Mouse (Mus musculus) ES-Bruce4 (cell line): ENCODE measurements around the gene Mylk.

ENCODE experiments used
- CTCF ChIP-seq: IDR thresholded peaks from one replicate; pipeline ENCODE4 v1.8.1; 2011; ENCODE audit warnings: low read depth, low read length
- EP300 ChIP-seq: IDR thresholded peaks from 2 replicates; pipeline ENCODE4 v1.6.1; 2011; ENCODE audit warnings: low read depth, low read length; ENCODE audit not compliant: insufficient read depth
- POLR2A ChIP-seq: IDR thresholded peaks from one replicate; pipeline ENCODE4 v1.8.1; 2011; ENCODE audit warnings: low read length; ENCODE audit not compliant: insufficient read depth

DNA sequence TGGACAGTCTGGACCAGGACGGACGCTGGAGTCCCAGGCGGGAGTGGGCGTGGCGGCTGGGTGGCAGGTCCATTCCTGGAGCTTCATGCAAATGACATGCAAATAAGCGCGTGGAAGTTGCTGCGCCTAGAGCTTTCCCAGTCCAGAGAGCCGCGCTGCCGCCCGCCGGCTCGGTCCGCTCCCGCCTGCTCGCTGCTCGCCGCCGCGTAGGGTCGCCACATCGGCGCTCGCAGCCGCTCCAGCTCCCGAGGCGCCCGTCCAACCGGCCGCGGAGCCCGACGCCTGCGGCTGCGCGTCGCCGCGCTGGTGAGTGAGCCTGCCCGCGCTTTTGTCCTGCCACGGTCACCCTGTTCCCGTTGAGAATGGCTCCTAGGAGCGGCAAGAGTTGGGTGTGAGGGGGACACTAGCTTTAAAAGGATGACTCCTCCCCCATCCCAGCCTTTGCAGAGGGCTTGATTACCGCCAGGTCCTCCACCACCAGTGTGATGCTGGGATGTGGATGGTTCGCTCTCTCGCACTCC is at the start of gene Mylk:
- TF ChIP-seq POLR2A (no peak), CTCF (no peak), EP300 (no peak)
